12 mouse cellular contexts compared by ENCODE assay signal in genomic region chr6:117253586-117254330, GRCm38 (mm10).
A peak's percentile ranks its signal among the peaks of the same experiment; 100 is the strongest.
DNase-seq lines count a peak whose midpoint lies in the region; ATAC-seq lines count a peak whose summit lies in the region.
"Had no signal": no experiment of that assay in that cellular context is flagged by ENCODE, and none has a peak within 500 bp of the region (broad histone marks: within the 10 kb centered on the region; RNA-seq: fewer than 3 reads in every experiment).

No protein-coding gene starts in this region.

- no peak overlapping the region for H3K27ac ChIP-seq in hindbrain, embryonic 15.5 days (replicated peaks)
- H3K27ac ChIP-seq in hindbrain, embryonic 10.5 days = no peak overlapping the region
- H3K27ac ChIP-seq in forebrain, embryonic 14.5 days (ENCODE audit: low read depth, low read length) = peak overlapping the region; percentile 82
- no peak overlapping the region for H3K27ac ChIP-seq in midbrain, embryonic 12.5 days (replicated peaks)
- H3K27ac ChIP-seq: embryonic facial prominence, embryonic 15.5 days; neural tube, embryonic 12.5 days had no signal

- DNase-seq in hindbrain, embryonic 10.5 days (ENCODE audit: low spot score) = no peak
- peak; percentile 76 for DNase-seq in forebrain, embryonic 14.5 days (ENCODE audit: low spot score)
- no peak for DNase-seq in urinary bladder, adult 18-20 months (ENCODE audit: low spot score in 2 of 2)
- DNase-seq in thymus, postnatal 0 days (ENCODE audit: low spot score) = no peak
- no peak for DNase-seq in layer of hippocampus, adult 8-10 months (ENCODE audit: low spot score in 2 of 2)
- DNase-seq: adrenal gland, postnatal 36 days; gastrocnemius, postnatal 25 days had no signal

- ATAC-seq in hindbrain, embryonic 15.5 days (ENCODE audit: low FRiP score, low read depth) = peak; percentile 55; the same call in 1 of the 2 replicates
- ATAC-seq in forebrain, embryonic 14.5 days = peak; percentile 73
- ATAC-seq in midbrain, embryonic 12.5 days (ENCODE audit: low FRiP score, low read depth) = peak; percentile 77
- ATAC-seq: CD4-positive, CD25-positive, alpha-beta regulatory T cell, adult 4 months had no signal

- no peak overlapping the region for H3K4me2 ChIP-seq in hindbrain, embryonic 15.5 days
- H3K4me2 ChIP-seq in forebrain, embryonic 14.5 days (ENCODE audit: low read length) = no peak overlapping the region
- no peak overlapping the region for H3K4me2 ChIP-seq in midbrain, embryonic 12.5 days (replicated peaks)
- H3K4me2 ChIP-seq: embryonic facial prominence, embryonic 15.5 days; neural tube, embryonic 12.5 days had no signal

- H3K36me3 ChIP-seq in hindbrain, embryonic 15.5 days = no peaks in the 10 kb centered on the region
- no peaks in the 10 kb centered on the region for H3K36me3 ChIP-seq in hindbrain, embryonic 10.5 days
- no peaks in the 10 kb centered on the region for H3K36me3 ChIP-seq in forebrain, embryonic 14.5 days (ENCODE audit: control insufficient read depth, insufficient read depth, low read length)
- no peaks in the 10 kb centered on the region for H3K36me3 ChIP-seq in midbrain, embryonic 12.5 days
- H3K36me3 ChIP-seq: embryonic facial prominence, embryonic 15.5 days; neural tube, embryonic 12.5 days had no signal

- H3K27me3 ChIP-seq in hindbrain, embryonic 15.5 days = no peaks in the 10 kb centered on the region
- H3K27me3 ChIP-seq in hindbrain, embryonic 10.5 days (ENCODE audit: insufficient read depth, poor library complexity, severe bottlenecking) = no peaks in the 10 kb centered on the region
- no peaks in the 10 kb centered on the region for H3K27me3 ChIP-seq in forebrain, embryonic 14.5 days (replicated peaks; ENCODE audit: control insufficient read depth, insufficient read depth, low read length)
- no peaks in the 10 kb centered on the region for H3K27me3 ChIP-seq in midbrain, embryonic 12.5 days
- H3K27me3 ChIP-seq: neural tube, embryonic 12.5 days had no signal

- no peak overlapping the region for H3K9ac ChIP-seq in hindbrain, embryonic 15.5 days
- H3K9ac ChIP-seq in forebrain, embryonic 14.5 days (ENCODE audit: low read length) = no peak overlapping the region
- H3K9ac ChIP-seq in midbrain, embryonic 12.5 days (replicated peaks) = no peak overlapping the region
- H3K9ac ChIP-seq: embryonic facial prominence, embryonic 15.5 days; neural tube, embryonic 12.5 days had no signal

- H3K9me3 ChIP-seq in hindbrain, embryonic 15.5 days = no peaks in the 10 kb centered on the region
- no peaks in the 10 kb centered on the region for H3K9me3 ChIP-seq in hindbrain, embryonic 10.5 days
- H3K9me3 ChIP-seq in forebrain, embryonic 14.5 days (replicated peaks; ENCODE audit: control insufficient read depth, low read length) = no peaks in the 10 kb centered on the region
- H3K9me3 ChIP-seq in midbrain, embryonic 12.5 days = no peaks in the 10 kb centered on the region
- H3K9me3 ChIP-seq: embryonic facial prominence, embryonic 15.5 days; neural tube, embryonic 12.5 days had no signal

- 38% methylated on average over 16 of the region's 16 CpGs for WGBS in hindbrain, embryonic 15.5 days
- 42% methylated on average over 16 of the region's 16 CpGs for WGBS in hindbrain, embryonic 10.5 days
- 7% methylated on average over 16 of the region's 16 CpGs for WGBS in forebrain, embryonic 14.5 days
- 16% methylated on average over 16 of the region's 16 CpGs for WGBS in midbrain, embryonic 12.5 days

- no peak overlapping the region for H3K4me3 ChIP-seq in hindbrain, embryonic 15.5 days
- H3K4me3 ChIP-seq in hindbrain, embryonic 10.5 days = no peak overlapping the region
- no peak overlapping the region for H3K4me3 ChIP-seq in forebrain, embryonic 14.5 days (ENCODE audit: low read depth, low read length)
- no peak overlapping the region for H3K4me3 ChIP-seq in midbrain, embryonic 12.5 days
- H3K4me3 ChIP-seq: embryonic facial prominence, embryonic 15.5 days; neural tube, embryonic 12.5 days had no signal

- H3K4me1 ChIP-seq in hindbrain, embryonic 15.5 days (replicated peaks) = peaks cover 7% of the 10 kb centered on the region; the same call in 1 of the 2 replicates
- H3K4me1 ChIP-seq in hindbrain, embryonic 10.5 days (replicated peaks) = peaks cover 33% of the 10 kb centered on the region
- peaks cover 16% of the 10 kb centered on the region for H3K4me1 ChIP-seq in forebrain, embryonic 14.5 days (ENCODE audit: control insufficient read depth, insufficient read depth, low read length)
- H3K4me1 ChIP-seq in midbrain, embryonic 12.5 days = peaks cover 15% of the 10 kb centered on the region
- H3K4me1 ChIP-seq: neural tube, embryonic 12.5 days had no signal
